Mouse (Mus musculus): ENCODE measurements around the gene Zfp410.
A peak's percentile ranks its signal among the peaks of the same experiment; 100 is the strongest.

Gene Zfp410

DNA sequence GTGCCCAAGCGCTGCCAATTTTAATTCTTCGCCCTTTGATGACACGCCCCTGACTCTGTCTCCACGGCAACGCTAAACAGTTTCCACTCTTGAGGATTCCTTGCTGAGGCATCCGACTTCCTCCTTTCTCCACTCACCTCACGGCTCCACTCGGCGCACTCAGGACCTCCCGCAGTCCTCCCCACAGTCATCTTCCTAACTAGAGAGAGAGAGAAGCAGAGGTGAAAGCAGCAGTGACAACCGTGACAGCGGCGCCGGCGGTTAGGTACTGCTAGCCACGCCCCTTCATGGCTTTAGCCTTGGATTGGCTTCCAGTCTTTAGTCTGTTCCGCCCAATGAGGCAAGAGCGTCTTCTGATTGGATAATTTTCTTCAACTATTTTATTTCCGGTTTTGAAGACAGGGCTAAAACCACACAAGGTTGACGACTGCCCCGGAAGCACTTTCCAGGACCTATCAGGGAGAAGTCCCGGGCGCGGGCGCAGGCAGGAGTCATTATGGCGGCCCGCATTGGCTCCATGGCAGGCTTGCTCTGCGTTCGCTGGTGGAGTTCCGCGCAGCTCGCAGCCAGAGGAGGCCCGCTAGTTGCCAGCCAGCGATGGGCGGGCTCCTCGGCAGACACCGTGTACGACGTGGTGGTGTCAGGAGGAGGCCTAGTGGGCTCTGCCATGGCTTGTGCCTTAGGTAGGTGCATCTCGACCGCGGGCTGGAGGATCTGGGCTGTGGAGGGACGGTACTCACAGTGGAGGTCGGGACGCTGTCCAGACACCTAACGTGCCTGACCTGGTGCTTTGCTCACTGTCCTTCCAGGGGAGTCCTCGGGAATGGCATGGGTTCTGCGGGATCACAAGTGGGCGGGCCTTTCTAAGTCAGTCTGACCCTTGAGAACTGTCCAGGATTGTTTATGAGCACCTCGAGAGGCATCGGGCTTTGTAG lies 45.2 kb downstream of the Zfp410 start, which contains the start of the genes Coq6 and Fam161b:
Gene Coq6 (plus strand): TSS at position 103 of the 935 bp plus-strand sequence.
Gene Fam161b (minus strand): TSS at position 279 of the 935 bp plus-strand sequence.
- DNase-seq (ENCODE audit: low read depth, low spot score): peak; percentile 98

DNA sequence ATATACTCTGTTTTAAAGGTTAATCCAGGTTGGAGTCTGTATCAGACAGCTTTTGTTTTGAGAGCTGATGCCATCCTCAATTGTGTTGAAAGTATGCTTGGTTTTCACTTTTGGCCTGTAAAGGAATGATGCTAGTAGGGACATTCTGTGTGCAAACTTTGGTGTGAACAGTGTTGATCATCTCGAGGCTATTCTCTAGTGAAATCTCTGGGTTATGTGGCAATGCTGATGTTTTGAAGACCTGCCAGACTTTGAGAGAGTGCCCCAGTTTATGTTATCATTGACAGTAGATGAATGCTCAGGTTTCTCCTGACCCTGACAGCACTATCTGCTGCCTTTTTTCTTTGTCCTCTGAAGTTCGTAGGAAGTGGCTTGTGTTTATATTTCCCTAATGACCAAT lies 46.2 kb downstream of the Zfp410 start:
- no peak for DNase-seq (ENCODE audit: low read depth, low spot score)

DNA sequence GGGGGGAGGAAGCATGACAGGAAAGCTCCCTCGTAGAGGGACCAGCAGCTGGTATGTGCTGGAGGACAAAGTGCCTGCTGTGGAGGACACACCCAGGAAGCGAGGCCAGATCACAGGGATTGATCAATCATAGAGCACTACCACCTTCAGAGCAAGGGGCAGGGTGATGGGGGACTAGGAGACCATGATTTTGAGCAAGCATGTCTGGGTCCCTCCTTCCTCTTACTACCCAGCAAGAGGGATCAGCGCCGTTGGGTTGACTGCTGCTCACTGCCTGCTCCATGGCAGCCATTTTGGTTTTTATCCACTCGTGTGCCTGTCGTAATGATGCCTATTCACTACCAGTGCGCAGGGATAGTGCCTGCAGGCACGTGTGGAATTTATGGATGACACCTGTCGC lies 47.6 kb downstream of the Zfp410 start:
- DNase-seq (ENCODE audit: low read depth, low spot score): no peak

DNA sequence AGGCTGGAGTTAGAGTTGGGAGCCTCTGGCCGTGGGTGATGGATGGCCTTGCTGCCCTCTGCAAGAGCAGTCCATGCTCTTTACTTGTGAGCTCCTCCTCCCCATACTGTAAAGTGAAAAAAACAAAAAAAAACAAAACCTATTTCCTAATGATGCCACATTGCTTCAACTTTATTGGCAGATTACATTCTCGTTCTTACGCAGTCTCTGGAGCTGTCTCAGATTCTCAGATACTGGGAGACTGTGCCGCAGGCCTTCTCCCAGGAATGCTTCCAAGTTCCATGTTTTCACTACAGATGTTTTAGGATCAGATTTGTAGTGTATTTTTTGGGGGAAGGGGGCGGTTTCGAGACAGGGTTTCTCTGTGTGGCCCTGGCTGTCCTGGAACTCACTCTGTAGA lies 48.5 kb downstream of the Zfp410 start:
- DNase-seq (ENCODE audit: low read depth, low spot score): no peak

DNA sequence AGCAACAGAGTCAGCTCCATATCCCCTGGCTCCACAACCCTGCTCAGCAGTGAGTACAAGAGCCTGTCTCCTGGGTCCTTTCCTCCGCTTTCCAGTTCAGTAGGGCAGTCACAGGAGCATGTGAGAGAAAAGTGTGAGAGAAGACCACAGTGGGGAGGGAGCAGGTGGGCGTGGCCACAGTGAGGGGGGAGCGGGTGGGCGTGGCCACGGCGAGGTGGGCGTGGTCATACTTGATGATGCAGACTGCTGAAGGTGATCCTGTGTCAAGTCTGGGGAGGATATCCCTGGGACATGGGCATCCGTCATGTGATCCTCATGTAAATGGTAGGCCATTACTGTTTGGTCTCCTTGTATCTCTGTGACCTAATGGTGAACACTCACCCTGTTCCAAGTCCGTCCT lies 50.3 kb downstream of the Zfp410 start:
- no peak for DNase-seq (ENCODE audit: low read depth, low spot score)

DNA sequence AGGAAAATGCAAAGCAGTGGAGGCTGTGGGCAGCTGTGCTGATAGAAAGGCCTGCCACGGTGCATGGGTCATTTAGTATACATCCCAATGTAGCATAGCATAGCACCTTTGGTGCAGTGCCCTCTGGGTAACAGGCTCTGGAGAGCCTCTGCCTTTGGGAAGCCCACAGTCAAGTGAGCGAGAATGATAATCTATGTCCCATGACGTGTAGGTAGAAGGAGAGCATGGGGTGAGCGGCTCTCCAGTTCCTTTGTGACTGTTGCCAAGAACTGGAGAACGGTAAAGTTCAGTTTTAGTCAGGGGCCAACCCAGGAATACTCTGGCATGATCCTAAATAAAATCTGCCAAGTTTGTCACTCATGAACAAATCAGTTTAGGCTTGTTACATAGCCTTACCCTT lies 55.0 kb downstream of the Zfp410 start:
- DNase-seq (ENCODE audit: low read depth, low spot score): no peak

DNA sequence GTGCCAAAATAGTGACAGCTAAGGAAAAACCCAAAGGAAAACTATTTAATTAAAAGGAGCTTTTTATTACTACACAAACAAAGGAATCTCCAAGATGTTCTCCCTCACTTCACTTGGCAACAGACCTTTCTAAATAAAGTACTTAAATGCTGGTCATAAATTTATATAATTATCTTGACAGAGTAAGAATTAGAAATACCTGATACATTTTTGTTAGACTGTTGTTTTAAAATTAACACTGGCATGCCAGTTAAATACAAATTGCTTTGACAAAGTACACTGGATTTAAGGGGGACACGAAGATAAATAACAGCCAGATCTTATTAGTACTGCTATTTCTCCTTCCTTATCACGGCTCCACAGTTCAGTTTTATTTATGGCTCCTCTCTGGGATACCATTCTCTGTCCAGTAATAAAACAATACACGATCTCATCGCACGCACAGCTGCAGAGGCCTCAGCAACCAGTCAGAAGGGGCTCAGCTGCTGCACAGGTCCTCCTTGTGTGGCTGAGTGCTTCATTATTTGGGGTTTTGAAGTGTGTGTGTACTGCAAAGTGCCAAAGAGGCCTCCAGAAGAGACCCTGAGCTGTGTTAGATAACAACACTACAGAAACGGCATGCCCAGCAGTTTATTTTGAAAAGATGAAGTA lies 57.3 kb downstream of the Zfp410 start:
- no peak for DNase-seq (ENCODE audit: low read depth, low spot score)

DNA sequence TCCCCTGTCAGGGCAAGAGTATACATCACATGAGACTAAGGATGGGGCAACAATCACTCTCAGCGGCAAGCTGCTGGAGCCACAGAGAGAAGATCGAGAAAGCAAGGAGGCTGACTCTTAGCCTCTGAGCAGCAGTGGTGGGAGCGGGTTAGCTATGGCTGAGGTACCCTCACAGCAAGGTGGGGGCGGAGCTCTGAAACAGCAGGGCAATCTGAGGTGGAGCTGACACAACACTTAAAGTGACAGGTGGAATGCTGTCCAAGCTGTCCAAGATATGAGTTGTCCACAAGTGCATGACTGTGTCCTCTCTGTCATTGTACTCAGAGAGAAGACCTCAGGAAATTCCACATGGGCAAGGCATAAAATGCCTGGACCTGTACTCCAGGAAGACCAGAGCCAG lies 65.7 kb downstream of the Zfp410 start:
- no peak for DNase-seq (ENCODE audit: low read depth, low spot score)

DNA sequence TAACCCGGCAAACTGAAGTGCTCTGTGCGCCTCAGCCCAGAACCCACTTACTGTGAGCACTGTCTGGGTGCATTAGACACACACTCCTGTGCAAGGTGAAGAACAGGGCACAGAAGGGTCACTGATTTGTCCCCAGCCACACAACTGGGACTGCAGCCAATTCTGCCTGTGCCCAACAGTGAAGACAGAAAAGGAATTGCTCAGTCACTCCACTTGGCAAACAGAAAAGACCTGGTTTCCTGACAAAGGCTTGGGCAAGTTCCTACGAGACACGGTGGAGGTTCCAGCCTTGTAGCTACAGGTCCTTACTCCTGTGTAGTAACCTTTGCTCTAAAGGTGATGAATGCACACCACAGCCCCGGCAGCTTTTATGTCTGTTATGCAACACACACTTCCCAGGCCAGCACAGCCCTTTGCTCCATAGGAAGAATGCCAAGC lies 68.0 kb downstream of the Zfp410 start:
- no peak for DNase-seq (ENCODE audit: low read depth, low spot score)

DNA sequence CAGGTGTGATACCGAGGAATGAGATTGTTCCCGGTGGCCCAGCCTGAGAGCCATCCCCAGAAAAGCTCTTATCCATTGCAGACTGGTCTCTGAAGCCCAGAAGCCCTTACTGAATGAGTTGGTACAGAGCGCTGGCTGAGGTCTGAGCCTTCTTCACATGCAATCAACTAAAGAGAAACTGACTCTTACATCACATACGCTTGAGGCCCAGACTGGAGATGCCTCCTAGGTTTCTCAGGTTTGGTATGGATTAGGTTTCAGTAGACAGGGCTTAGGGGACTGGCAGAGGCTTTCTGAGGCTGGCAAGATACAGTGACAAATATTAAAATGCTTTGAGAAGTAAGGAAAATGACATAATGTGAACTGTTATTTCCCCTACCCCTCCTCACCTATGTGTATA lies 68.8 kb downstream of the Zfp410 start:
- no peak for DNase-seq (ENCODE audit: low read depth, low spot score)

DNA sequence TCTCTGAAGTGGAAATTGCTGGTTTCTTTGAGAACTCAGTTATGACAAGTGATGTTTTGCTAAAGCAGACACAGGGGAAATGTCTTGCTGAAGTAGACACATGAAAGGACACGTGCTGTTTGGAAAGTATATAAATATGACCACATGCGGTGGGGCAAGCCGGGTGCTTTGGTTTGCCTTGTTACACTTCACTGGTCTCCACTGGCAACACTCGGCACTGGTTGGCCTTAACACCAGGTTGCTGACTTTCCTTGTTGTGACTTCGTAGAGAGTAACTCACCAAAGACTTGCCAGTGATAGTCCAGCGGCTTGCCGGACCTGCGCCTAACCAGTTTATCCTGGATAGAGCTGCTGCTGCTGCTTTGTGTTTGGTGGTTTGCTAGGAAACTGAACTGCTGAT lies 71.4 kb downstream of the Zfp410 start:
- DNase-seq (ENCODE audit: low read depth, low spot score): no peak

DNA sequence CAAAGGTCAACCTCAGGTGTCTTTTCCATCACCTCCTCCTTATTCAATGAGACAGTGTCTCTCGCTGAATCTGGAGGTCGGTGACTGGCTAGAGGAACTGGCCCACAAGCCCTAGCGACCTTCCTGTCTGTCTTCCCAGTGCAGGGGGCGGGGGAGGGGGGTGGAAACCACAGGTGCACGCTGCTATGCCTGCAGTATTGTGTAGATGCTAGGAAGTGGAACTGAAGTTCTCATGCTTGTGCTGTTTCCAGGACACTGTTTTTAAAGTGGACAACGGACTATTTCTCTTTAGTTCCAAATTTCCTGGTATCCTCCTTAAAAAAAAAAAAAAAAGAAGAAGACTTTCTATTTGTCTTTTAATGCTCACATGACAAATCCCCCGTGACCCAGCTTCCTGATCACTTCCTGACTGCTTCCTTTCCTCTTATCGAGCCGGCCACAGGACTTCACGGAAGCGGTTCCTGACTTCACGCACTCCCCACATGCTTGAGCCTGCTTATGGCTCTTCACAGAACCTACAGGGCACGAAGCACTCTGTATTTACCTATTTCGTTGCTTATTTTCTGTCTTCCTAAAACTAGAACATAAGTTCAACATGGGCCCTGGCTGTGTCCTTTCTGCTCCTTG lies 72.2 kb downstream of the Zfp410 start:
- no peak for DNase-seq (ENCODE audit: low read depth, low spot score)

DNA sequence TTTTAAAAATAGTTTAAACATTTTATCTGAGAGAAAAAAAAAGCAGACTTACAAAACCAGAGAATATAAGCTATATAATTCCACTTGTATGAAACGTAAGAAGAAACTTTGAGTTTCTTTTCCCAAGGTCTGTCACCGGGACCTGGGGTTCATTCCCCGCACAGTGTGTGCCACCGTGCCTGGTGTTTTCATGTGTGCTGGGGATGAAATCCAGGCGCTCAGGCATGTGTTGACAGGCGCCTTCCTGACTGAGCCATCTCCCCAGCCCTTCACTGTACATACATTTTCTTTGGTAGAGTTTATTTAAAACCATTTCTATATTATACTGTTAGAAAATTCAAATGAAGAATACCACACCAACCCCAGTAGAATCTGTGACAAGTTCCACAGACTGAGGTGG lies 73.7 kb downstream of the Zfp410 start:
- no peak for DNase-seq (ENCODE audit: low read depth, low spot score)

DNA sequence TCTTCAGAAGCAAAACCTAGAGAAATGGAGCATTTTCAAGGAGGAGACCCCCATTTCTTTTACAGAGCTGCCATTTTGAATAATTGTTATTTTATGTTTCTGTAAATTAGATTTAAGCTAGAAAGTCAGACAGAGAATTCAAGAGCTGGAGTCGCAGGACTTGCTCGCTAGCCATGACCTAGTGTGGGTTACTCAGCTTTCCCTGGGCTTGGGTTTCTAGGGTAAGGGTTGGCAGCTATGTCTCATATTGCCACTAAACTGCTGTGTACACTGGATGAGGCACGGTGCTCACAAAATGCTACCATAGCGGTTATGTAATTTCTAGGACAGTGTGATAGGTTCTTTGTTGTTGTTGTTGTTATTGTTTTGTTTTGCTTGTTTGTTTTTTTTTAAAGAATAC lies 76.0 kb downstream of the Zfp410 start:
- no peak for DNase-seq (ENCODE audit: low read depth, low spot score)

All from retina, adult 2 months (tissue).